Mouse (Mus musculus): Measurements from ENCODE around the gene Ndst2.

The Ndst2 gene

GRCm38 (mm10) chr14:20698515-20698914 lies 35.8 kb downstream of the Ndst2 start:
- no peak for DNase-seq (ENCODE audit: low read depth)

- DNase-seq (ENCODE audit: low read depth) = peak; percentile 60
Measured at GRCm38 (mm10) chr14:20696986-20697385, 37.4 kb downstream of the Ndst2 start.

GRCm38 (mm10) chr14:20695761-20696520 lies 38.4 kb downstream of the Ndst2 start:
- DNase-seq (ENCODE audit: low read depth) = no peak

DNA sequence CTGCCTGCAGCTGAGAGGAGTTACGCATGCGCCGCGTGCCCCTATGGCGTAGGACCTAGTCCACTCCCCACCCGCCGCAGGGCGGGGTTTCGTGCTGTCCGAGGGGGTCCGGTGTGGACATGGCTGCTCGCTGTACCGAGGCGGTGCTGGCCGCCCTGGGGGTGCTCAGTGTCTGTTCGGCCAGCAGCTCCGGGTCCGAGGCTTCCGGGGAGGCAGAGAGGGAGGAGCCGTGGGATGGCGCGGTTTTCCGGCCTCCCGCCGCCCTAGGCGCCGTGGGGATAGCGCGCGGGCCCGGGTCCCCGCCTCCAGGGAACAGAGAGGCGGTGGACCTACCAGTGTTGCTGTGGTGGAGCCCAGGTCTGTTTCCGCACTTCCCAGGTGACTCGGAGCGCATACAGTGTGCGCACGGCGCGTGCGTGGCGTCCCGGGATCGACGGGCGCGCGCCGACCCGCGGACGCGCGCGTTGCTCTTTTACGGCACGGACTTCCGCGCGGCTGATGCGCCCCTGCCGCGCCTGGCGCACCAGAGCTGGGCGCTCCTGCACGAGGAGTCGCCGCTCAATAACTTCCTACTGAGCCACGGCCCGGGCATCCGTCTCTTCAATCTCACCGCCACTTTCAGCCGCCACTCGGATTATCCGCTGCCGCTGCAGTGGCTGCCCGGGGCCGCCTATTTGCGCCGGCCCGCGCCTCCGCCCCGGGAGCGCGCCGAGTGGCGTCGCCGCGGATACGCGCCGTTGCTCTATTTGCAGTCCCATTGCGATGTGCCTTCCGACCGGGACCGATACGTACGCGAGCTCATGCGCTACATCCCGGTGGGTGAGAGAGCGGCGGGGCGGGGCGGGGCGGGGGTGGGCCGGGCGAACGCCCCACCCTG lies 39.2 kb downstream of the Ndst2 start, which contains the start of gene Fut11:
Gene Fut11, plus strand, starts transcription at position 85 of the 877 bp plus-strand sequence.
- DNase-seq (ENCODE audit: low read depth) = peak; percentile 77

- DNase-seq (ENCODE audit: low read depth) = no peak
Measured at GRCm38 (mm10) chr14:20694185-20694883, 40.0 kb downstream of the Ndst2 start.

DNA sequence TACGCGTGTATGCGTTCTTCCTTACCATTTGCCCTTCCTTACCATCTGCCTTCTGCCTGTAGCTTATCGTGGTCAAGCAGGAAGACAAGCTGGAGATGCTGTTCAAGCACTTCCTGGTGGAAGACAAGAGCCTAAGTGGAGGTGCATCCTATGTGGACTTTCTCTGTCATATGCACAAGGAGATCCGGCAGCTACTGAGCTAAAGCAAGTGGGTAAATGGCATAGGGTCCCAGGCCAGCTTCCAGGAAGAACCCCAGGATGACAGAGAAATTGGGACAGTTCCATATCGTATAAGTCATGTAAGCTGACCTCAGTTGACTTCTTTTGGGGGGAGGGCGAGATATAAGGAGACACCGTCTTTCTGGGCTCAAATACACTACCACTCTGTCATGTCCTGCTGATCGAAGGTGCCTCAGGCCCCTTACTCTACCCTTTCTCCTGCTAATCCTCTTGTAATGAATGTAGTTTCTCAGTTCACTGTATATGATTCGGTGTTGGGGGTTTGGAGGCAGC lies 40.7 kb downstream of the Ndst2 start:
- DNase-seq (ENCODE audit: low read depth) = no peak

DNA sequence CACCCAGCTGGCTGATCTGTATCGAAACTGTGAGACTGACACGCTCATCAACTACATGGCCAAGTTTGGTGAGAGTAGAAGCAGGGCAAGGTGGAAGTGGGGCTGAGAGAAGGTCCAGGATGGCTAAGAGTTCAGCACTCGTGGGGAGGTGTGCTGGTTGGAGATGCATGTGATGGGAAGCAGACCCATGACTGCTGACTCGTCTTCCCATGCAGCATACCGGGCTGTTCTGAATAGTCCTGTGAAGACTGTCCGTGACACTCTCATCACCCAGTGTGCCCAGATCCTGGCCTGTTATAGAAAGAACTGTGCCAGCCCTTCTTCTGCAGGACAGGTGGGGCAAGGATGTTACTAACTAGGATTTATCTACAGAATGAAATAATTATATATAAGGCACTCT lies 42.6 kb downstream of the Ndst2 start:
- DNase-seq (ENCODE audit: low read depth) = no peak

- no peak for DNase-seq (ENCODE audit: low read depth)
Measured at GRCm38 (mm10) chr14:20689009-20689408, 45.4 kb downstream of the Ndst2 start.

DNA sequence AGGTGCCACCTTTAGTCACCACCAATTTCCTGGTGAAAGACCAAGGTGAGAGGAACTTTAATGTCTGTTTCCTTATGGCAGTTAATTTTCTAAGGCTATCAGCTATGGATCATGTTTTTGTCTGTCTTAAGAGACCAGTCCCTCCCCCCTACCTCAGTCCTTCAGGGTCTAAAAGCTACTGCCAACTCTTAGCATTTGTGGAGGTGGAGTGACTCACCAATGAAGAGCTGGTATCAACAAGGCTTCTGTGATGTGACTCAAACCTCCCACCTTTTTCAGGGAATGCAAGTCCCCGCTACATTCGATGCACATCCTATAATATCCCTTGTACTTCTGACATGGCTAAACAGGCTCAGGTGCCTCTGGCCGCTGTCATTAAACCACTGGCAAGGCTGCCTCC lies 47.8 kb downstream of the Ndst2 start:
- DNase-seq (ENCODE audit: low read depth) = no peak

DNA sequence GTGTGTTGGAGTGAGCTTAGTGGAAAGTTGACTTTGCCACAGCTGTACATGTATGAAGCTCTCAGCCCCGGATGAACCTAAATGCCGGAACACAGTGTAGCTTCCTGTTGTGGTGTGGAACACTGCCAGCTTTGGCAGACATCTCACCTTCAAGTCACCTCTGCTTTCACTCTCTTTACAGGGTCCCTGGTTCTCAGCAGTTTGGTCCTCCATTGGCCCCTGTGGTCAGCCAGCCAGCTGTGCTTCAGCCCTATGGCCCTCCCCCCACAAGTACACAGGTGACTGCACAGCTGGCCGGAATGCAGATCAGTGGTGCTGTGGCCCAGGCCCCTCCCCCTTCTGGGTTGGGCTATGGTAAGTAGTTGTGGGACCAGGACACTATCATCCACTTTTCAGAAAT lies 51.9 kb downstream of the Ndst2 start:
- no peak for DNase-seq (ENCODE audit: low read depth)

DNA sequence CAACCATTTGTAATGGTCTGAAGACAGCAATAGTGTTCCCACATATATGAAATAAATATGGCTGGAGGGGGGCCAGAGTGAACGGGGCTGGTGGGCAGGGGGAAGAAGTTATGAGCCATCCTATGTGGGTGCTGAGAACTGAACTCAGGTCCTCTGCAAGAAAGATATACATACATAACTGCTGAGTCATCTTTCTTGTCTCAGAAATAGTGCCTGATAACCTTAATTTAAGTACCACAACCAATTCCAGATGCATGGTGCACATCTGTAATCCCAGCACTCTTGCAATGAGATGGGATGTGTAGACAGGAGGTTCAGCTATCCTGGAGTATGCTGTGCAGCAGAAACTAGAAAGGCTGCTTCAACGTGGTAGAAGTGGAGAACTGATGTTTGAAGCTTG lies 52.6 kb downstream of the Ndst2 start:
- DNase-seq (ENCODE audit: low read depth) = no peak

GRCm38 (mm10) chr14:20677906-20678305 lies 56.5 kb downstream of the Ndst2 start:
- no peak for DNase-seq (ENCODE audit: low read depth)

GRCm38 (mm10) chr14:20674064-20674833 lies 60.1 kb downstream of the Ndst2 start, which contains the start of gene Sec24c:
Gene Sec24c, plus strand, starts transcription at chr14:20674308.
- peak; percentile 100 for DNase-seq (ENCODE audit: low read depth)

- DNase-seq (ENCODE audit: low read depth) = no peak
Measured at GRCm38 (mm10) chr14:20673735-20674063, 60.7 kb downstream of the Ndst2 start.
